Mouse (Mus musculus) 3T3-L1 (cell line): ENCODE measurements at regions not wholly inside any gene's neighbourhood (a gene's known extent, or its start where the extent isn't known, plus 50 kb on each side); places are given as distances from the start of the nearest gene placed in this dataset.
"Not testable (repeated sequence)": the region's sequence is repeated elsewhere in the genome, so short reads cannot be mapped to it uniquely, and the experiment has no call there.

ENCODE experiments used
- DNase-seq: peaks from one replicate; pipeline ENCODE4 v3.0.0-alpha.2; 2015; ENCODE audit warnings: low read depth, low spot score

DNA sequence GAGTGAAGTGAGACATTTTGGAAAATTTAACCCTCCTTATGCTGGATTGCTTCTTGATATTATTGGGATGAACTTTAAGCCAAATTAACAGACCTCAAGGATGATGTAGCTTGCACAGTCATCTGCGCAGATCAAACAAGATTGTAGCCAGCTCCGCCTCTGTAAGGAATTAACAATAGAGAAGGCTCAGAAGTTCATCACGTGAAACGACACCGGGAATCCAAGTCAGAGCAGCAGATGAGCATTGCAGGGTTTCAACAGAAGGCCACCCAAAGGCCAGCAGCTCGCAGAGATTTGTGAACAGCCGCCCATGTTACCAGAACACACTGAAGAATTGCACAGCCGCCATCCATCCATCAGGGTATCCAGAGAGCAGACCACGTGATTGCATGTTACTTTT is 391.1 kb downstream of the Med10 start:
- no peak for DNase-seq

DNA sequence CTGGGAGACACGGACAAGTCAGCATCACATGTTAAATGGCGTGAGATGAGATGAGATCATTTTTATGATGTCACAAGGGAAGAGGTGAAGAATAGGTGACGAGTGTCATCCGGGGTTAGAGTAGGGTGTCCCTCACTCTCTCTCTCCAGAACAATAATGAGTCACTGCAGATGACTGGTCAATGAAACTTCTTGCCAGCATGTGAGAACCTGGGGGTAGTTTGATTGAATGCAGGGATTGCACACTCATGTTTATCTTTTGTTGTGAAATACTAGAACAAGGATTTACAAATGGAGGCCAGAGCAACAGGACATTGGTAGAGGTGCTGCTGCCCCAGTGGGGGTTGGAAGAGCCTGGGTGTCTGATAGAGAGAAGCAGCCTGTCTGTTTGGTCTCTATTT is 393.7 kb downstream of the Med10 start:
- DNase-seq: no peak

DNA sequence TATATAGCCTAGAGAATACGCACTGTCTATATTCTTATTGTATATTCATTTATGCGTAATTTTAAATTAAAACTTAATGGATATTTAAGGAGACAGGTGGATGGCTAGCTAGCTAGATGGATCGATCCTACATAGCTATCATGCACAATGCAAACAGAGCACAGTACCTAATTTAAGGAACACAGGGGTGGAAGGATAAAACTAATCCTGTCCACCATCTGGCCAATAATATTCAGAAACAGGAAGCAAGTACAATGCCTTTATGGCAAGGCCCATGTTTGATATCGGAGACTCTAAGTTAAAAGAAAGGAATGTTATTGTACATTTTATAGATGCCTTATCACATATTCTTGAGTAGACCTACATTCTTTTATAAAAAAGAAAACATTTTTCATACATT is 396.4 kb downstream of the Med10 start:
- no peak for DNase-seq

DNA sequence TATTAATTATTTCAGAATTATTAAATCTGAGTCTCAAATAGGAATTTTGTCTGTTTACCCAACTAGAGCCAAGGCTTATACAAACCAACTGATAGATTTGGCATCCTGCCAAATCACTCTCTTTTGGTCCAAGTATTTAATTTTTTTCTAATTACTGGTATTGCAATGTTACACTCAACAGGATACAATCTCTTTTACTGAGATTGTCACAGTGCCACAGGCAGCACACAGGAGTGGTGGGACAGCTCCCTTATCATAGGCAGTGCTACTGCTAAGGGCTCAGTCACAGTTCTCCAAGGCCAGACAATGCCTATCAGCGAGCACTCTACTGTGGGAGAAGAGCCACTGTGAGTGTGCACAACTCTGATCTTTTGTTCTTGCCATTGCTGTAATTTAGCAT is 396.9 kb downstream of the Med10 start:
- no peak for DNase-seq

DNA sequence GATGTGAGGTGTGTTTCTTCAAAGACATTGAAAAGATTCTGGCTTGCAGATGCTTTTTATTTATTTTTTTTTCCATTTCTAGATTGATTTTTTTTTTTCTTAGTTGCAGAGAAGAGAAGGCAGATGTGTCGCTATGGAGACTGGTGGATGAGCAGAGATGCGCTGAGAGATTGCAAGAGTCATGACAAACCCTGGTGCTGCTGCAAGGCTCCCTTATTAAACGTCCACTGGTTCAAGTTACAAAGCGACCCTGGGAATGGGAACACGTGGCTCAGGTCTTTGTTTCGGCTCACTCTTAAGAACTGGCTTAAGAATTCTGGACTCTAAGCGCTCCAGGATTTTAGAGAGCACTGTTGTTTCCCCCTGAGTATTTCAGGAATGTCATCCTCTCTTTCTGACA is 403.1 kb downstream of the Med10 start:
- no peak for DNase-seq

DNA sequence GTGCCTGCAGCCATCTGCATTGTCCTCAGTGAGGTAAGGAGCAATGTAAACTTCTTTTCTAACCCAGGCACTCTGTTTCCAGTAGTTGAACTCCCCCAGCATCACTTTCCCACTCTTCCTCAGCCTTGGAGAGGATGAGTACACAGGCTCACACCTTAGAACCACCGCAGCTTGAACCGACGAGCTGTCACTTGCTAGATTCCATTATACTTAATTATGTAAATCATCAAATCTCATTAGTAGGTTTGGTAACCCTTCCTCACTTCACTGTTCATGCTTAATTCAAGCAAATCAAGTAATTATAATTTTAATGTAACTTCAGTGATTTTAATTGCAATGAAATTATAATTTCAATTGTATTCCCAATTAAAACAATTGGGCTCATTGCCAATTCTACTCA is 408.0 kb downstream of the Med10 start:
- no peak for DNase-seq

DNA sequence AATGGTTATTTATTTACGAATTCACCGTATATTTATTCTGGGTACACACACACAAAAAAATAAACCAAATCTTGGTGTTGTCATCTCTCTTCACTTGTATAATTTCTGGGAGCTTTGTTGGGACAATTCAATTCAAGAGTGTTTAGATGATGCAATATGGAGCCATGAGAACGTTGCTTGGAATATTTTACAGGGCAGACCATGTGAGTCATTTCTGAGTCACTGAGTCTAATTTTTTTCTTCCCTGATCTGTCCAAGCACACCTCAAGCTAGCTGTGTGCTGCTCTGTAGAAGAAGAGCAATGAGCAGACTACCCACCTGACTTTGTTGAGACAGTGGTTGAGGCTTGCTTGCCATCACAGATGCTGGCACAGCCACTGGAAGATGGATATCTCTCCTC is 410.8 kb downstream of the Med10 start:
- DNase-seq: peak; percentile 63

DNA sequence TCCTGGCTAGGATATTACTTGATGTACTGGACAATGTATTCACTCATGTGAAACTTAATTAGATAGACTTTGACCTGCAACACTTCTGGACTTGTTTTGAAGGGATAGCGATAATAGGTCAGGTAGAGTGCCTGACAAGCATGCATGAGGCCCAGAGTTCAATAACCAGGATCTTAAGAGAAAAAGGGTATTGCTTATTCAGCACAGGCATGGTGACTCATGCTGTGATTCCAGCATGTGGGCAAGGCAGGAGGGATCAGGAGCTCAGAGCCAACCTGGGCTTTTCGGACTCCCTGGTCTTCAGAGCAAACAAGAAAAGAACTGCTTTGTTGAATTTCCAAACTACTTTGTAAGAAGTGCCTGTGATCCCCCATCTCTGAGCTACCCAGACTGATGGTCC is 411.4 kb downstream of the Med10 start:
- peak; percentile 15 for DNase-seq

DNA sequence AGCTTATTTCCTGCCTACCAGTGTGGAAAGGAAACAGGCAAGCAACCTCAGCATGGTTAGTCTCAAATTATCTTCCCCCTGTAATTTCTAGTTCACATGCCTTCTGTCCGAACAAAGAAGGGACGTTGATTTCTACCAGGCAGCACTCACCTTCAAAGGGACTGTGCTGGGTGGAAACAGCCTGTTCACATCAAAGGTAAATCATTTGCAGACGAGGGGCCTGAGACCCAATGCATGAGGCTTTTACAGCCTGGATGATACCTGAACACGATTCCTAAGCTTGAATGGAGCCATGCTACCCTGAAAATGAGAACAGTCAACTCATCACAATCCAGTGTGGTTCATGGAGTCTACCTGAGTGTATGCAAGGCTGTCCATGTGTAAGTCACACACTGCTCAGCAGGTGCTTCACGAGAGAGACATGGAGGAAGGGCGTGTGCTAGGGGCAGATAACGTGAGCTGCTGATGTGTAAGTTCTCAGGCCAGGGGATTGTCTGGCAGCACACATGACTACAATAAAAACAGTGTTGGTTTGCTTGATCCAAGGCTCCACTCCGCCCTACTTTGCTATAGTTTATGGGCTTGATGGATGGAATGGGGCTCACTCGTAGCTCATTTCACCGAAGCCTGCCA is 411.9 kb downstream of the Med10 start:
- no peak for DNase-seq

DNA sequence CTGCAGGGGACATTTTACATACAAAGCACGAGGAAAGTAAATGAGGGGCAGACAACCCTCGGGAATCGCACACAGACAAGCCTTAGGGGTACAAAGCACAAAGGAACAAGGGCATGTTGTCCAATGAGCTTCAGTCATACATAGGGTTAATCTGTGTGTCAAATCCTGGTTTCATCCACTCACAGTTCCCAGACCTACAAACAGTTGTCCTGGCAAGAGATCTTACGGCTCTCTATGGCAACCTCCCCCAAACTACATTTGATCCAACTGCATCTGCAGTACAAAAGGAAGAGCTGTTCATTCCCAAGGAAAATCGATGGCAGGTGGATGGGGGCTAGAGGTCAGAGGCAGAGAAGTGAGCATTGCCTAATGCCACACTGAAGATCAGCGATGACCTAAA is 413.9 kb downstream of the Med10 start:
- DNase-seq: no peak

DNA sequence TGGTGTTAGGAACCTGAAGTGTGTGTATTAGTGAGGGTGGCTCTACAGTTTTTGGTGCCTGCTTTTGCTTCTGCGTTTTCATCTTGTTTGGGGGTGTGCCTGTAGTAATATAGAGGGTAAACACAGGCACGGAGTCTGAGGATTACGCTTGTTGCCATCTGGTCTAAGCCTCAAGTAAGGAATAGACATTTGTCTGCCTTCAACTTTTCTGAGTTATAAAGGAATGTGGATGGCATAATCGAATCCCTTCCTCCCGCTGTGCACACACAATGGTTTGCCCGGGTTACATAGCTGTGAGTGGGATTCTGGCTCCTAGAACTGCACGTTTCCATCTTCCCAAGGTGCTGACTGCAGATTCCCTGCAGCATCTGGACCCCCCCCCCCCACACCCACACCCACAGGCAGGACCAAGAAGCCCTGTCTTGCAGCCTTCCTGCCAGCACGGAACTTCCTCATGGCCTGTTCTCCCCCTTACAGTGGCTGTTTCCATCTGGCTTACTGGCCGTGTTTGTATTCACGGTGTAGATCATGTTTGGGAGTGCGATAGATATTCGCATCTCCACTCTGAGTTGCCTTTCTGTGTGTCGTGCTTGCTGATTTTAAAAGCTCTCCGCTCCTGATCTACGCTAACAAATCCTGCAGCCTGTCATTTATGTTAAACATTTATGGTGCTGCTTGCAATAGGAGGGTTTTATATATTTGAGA is 415.4 kb downstream of the Med10 start:
- DNase-seq: no peak

DNA sequence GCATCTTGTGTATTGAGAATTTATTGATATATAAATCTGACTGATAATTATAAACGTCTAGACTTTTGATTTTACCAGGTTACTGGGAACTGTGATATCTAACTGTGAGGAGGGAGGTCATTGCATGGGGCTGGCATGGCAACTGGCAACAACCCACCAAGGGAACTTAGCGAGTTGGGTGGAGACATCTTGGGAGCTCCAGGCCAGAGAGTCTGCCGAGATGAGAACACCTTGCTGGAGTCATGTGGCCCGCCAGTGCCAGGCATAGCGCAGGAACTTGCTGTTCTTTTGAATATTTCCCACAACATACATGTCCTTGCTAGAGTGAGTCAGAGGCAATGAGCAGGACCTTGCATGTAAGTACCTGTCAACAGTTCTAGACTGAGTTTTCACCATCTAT is 413.9 kb downstream of the Ice1 start:
- no peak for DNase-seq

DNA sequence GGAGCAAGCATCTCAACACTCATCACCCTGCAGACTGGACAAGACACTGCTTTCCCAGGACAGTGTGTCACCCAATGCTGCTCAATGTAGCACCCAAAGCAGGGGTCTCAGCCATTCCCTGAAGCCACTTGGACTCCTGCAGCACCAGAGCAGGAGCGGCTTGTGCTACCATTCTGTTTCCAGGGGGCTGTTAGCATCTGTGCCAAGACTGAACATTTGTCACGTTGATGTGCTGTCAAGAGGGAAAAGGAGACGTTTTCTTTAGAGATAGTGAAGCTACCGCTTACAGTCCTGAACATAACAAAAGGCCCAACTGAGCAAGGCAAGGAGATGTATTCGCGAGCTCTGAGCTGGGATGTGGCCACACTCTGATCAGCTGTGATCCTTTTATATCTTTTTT is 410.3 kb downstream of the Ice1 start:
- no peak for DNase-seq

DNA sequence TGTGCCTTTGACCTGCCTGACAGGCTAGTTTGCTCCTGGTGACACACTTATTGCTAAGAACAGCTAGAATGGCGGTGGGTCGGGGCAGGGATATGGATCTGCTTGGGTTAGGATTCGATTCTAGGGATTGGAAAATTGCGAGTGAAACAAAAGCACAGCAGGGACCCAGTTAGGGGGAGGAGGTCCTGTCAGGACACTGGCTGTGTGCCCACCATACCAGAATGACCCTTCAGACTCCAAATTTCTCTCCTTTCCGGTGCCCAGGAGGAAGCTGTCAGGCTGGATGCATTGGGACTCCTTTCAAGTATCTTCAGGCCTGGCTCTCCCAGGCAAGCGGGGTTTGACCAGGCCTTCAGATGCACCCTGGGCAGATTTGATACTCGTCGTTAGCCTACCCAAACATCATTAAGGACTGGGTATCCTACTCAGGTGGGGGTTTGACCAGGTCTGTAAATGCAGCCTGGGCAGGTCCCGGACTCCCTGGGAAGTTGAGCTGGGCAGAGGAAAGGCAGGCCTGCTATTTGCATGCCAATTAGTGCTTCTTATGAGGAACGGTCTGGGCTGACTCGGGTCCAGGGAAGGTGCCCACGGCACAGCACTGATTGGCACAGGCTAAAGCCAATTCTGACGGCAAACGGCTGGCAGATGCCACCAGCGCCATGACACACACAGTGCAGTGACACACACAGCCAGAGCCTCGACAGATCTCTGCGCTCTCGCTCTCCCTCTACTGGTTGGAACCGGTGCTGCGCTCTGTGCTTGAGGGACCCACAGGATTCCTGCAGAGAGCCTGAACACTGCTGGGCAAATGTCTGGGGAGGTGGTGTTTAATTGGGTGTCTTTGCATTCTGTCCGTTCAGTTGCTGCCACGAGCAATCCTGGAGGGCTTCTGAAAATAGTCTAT is 403.3 kb downstream of the Ice1 start:
- DNase-seq: peak; percentile 45

DNA sequence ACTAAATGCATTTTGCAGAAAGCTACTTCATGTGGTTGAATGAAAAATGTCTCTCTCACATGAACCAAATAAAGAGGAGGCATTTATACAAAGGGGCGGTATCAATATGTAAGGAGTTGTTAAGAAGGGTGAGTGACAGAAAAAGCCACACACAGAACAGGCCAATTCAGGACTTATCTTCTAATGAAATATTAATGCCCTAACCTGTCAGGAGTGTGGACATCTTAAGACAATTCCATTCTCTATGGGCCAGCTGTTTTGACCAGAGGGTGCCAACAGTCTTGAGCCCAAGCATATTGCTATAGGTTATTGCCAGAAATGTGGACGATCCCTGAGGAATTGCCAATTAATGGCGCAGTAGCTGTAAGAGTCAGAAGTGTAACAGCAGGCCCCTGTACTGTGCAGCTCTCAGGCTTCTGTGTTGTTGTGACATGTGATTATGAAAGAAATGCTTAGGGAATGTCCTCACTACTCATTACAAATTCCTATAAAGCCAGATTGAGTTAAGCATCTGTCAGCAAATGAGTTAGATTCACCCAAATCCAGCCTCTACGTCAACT is 393.8 kb downstream of the Ice1 start:
- DNase-seq: no peak

DNA sequence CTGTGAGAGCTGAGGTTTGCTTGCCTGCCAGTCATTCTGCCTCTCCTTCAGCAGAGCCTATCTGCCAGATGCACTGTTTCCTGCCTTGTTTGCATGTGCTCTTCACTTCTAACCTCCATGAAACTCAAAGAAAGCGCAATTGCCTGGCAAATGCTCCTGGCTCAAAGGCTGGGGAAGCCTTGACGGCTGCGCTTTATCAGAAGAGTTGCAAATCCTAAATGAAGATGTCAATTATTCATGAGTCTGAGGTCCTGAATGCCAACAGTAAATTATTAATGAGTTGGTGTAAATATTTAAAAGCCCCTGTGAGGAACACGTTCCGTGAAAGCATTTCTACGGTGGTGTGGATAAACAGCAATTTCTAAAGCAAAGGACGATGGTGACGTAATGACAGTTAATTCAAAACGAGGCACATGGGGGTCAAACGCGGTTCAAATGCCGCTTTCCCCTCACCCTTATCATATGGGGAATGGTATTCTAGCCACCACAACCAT is 377.4 kb downstream of the Ice1 start:
- DNase-seq: no peak

DNA sequence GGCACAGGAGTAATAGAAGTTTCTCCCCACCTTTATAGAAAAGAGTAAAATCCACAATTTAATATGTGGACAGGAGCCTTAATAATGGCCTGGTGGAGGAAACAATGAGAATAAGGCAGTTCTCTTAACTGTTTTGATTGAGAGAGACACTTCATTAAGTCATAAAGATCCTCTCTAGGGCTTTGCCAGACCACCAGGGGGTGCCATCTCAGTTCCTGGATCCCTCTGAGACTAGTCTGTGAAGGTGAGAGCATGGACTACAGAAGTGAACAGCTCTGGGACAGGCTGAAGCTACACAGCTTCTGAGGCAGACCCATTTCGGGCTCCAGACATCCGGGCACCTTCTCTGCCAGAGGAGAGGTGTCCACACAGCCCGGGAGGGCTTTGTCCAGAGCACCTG is 373.8 kb downstream of the Ice1 start:
- DNase-seq: no peak

DNA sequence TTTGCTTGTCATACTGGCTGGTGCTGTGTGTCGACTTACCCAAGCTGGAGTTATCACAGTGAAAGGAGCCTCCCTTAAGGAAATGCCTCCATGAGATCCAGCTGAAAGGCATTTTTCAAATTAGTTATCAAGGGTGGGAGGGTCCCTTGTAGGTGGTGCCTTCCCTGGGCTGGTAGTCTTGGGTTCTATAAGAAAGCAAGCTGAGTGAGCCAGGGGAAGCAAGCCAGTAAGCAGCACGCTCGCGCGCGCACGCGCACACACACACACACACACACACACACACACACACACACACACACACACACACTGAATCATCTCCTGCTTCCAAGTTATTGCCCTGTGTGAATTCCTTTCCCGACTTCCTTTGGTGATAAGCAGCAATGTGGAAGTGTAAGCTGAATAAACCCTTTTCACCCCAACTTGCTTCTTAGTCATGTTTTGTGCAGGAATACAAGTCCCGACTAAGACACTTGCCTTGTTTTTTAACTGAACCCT is 360.5 kb downstream of the Ice1 start:
- DNase-seq: not testable (repeated sequence)

DNA sequence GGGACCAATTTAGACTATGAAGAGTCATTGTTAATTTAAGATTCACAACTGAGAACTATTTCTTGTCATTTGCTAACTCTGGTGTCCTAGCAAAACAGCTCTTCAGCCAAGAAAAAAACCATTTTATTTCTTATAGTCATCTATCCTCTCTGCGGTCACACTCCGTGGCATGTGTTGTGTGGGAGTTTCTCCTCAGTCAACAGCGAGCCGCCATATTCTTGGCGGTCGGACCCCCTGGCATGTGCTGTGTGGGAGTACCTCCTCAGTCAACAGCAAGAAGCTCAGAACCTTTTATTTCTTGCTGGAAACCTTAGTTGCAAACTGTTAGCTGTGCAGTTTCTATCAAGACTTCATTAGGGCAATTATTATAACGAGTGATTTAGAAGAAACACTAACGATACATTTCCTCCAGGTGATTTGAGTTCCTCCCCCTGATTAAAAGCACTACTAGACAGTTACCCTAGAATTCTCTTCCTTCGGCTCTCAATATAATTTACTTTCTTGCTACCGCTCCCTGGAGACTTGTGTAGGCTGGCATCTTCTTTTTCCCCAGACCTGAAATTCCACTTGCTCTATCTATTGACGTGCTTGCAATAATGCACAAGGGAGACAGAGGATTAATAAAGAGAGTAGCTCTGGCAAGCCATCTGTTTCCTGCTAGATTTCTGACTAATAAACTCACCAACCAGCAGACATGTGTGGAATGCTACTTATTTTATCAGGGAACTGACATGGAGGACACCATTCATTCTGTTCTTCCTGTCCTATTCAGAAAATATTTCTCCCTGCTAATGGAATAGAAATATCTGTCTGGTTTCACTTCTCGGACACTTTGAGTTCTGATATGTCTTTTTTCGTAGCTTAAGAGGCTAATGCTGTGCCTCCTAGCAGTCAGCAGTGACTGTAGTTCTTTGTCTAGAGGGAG is 359.5 kb downstream of the Ice1 start:
- no peak for DNase-seq

DNA sequence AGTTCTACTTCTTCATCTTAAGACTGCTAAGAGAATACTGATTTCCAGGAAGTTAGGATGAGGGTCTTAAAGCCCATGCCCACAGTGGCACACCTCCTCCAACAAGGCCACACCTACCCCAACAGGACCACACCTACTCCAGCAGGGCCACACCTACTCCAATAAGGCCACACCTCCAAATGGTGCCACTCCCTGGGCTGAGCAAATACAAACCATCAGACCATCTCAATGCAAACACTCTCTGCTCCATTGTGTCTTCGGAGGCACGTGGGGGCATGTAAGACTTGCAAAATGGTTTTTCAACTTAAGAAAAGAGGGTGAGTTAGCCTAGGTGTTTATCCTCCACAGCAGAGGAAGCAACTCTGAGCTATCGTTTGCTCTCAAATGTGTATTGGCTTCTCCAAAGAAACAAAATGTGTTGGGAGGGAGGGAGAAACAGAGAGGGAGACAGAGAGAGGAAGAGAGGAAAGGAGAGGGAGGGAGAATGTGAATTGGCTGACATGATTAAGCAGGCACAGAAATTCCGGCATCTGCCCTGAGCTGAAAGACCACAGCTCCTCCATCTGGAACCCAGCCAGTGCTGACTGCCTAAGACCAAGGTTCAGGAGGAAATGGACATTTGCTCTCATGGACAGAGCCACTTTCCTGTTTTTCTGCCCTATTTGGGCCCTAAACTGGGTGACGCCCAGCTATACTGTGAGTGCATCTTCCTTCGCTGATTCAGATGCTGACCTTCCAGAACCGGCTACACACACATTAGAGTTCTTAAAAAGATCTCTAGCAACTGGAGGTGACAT is 356.2 kb downstream of the Ice1 start:
- DNase-seq: no peak
